Mouse (Mus musculus) layer of hippocampus, adult 9-10 months (tissue): Measurements from ENCODE around the gene Cdc25b.
A peak's percentile ranks its signal among the peaks of the same experiment; 100 is the strongest.

Source experiments
- DNase-seq: peaks from one replicate; pipeline ENCODE4 v3.0.0; 2022; ENCODE audit warnings: low spot score

Cdc25b gene

GRCm38 (mm10) chr2:131190344-131191004 is 3.7 kb downstream of the Cdc25b start:
- no peak for DNase-seq

- DNase-seq: no peak
These were observed 4.2 kb downstream of the Cdc25b start for GRCm38 (mm10) chr2:131191005-131191390.

GRCm38 (mm10) chr2:131196606-131197316 is 10.0 kb downstream of the Cdc25b start:
- DNase-seq: no peak

- no peak for DNase-seq
These were observed 14.0 kb downstream of the Cdc25b start for GRCm38 (mm10) chr2:131200710-131201109.

DNA sequence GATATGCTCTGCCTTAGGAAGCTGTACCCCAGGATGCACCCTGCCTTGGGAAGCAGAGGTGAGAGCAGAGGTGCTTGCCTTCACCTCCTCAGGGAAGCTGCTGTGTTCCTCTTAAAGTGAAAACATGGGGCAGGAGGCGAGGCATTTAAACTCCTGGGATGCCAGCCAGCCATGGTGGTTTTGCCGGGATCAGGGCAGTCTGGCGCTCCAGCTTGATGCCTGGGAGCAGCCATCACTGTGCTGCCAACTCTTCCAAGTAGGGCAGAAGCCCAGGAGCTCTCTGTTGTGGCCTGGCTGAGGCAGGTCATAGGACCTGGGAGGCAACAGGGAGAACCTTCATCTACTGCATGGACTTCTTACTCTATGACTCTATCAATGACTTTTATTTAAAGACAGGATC is 14.5 kb downstream of the Cdc25b start:
- DNase-seq: no peak

- DNase-seq: no peak
These were observed 17.2 kb downstream of the Cdc25b start for GRCm38 (mm10) chr2:131203816-131204409.

DNA sequence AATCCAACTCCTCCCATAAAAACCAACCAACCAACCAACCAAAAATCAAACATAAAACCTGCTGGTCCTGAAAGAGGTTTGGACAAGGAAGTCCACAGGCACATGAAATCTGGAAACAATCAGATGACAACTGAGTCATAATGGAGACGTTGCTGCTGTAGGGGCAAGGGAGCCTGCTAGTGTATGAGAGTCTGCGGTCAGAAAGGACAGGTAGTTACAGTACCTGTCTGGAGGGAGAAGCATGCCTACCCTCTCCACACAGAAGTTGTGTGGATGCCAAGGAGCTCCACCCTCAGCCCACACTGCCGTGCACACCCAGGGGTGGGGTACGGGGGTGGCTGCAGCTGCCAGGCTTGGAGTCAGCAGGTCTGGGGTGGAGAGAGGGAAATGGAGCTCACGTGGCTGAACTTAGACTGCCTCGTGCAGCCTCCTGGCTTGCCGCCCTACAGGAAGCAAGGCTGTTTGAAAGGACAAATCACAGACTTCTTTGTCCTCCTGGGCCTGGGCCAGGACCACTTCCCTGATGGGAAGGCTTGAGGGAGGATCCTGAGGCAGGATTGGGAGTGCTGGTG is 17.7 kb downstream of the Cdc25b start:
- DNase-seq: peak; percentile 69

DNA sequence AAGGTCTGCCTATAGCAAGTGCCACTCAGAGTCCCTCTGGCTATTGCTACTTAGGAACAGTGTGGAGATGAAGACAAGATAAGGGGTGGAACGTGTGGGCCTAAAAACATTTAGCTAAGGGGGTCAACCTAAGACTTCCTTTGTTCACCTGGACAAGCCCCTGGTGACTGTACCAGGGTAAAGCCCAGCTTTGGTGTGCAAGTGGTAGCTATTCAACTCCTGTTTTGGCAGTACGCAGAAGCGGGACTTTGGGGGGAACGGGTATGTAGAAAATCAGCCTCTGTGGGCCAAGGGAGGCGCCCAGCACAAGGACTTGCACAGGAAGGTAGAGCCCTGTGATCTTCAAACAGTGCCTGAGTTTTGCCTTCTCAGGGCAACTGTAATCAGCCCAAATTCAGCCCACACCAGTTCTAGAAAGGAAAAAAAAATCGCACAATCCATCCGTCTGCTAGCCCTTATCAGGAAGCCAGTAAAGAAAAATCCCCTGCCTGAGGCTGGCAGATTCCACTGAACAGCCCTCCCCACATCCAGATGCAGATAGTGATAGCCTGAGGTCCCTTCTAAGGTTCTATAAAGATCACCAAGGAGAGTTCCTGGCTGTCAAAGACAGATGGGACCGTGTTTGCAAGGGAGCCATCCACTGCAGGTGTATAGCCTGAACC is 18.9 kb downstream of the Cdc25b start:
- DNase-seq: no peak

GRCm38 (mm10) chr2:131206778-131207177 is 20.0 kb downstream of the Cdc25b start, which contains the start of gene Ap5s1:
Gene Ap5s1 (plus strand): TSS chr2:131207078.
- DNase-seq: no peak

DNA sequence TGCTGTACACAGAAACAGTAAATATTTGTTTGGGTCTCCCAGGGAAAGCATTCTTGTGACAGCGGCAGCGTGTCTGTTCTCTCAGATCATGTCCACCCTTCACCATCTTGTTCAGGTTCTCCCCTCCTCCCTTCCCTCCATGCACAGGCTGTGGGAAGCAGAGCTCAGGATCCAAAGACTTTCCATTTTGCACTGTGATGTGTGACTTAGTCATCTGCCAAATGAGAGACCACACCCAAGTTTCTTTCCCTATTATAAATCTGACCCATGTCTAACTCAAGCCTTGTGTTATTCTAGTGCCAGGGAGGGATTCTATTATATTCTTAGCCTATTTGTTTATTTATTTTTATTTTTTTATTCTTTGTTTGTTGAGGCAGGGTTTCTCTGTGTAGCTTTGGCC is 21.6 kb downstream of the Cdc25b start:
- no peak for DNase-seq

DNA sequence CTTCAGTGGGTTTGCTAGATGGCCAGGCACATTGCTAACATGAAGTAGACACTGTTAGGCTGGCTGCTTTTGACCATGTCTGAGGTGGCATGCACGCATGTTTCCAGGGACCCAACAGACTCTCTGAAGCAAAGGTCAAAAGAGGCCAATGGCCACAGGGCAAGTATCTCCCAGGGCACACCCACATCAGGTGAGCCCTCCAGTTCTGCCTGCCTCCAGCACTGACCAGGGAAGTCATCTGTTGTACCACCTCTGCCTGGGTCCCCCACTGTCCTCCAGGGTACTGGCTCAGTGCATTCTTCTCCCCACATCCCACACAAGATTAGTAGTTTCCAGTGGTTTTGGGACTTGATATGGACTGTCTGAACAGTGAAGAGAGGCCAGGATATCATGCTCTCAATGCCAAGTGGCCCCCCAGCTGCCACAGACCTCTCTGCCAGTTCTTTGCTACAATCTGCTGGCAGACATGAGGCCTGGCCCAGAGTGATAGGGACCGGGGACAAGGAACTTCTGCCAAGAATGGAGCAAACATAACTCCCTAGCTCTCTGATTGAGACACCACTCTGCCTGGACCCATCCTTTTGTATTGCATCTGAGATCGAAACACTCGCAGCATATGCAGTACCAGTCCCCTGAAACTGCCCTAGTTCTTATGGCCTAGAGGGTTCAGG is 22.5 kb downstream of the Cdc25b start:
- DNase-seq: no peak

- peak; percentile 93 for DNase-seq
These were observed 23.4 kb downstream of the Cdc25b start for GRCm38 (mm10) chr2:131209969-131210792.

DNA sequence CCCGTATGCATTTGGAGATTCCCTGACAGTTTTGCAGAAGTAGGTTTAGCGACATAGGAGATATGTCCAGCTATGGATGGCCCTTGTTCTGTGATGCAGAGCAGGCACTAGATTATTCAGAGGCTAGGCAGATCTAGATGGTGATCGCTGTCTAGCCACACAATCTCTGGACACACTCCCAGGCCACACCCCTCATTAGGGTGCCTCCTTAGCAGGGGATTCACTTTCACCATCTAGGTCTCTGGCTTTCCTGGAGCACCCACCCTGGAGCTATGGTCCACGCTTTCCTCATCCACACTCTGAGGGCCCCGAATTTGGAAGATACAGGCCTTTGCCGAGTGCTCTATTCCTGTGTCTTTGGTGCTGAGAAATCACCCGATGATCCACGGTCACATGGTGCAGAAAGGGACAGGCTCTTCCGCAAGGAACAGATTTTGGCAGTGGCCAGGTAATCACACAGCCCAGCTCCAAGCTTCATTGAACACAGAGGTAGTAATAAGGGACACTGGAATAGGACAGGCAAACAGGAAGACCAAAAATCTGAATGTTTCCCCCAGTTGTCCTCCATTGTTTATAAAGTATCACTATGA is 24.4 kb downstream of the Cdc25b start:
- no peak for DNase-seq

GRCm38 (mm10) chr2:131213773-131214172 is 27.0 kb downstream of the Cdc25b start:
- no peak for DNase-seq

DNA sequence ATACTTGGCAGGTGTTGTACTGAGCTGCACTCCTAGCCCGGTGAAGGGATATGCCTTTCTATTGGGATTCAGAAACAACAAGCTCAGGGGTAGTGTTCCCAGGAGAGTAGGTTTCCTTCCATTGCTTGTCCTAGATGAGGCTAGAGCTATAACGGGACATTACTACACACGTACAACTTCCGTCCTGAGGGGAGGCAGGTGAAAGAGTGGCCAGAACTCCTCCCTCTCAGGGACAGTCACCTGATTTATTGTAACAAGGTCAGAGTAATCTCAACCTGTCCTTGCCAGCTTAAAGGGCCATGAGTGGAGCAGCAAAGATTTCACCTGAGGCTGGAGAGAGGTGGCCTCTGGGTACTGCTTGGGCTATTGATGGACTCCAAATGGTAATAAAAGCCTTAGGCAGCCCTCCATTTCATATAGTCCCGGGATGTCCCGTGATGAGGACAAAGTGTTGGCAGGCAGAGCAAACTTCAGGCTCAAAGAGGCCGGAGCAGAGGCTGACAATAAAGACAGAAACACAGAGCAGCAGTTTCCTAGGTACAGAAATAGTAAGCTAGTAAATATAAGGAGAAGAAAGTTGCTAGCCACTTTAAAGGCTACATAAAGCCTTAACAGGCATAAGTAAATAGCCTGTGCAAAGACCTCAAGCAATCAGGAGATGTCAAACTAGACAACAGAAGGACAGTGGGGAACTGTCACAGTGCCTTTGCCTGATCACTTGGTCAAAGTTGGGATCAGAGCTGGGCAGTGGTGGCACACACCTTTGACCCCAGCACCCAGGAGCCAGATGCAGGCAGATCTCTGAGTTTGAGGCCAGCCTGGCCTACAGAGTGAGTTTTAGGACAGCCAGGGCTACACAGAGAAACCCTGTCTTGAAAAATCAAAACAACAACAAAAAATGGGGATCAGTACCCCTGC is 29.5 kb downstream of the Cdc25b start:
- no peak for DNase-seq

GRCm38 (mm10) chr2:131220030-131220429 is 33.3 kb downstream of the Cdc25b start:
- DNase-seq: no peak

- DNase-seq: no peak
These were observed 35.2 kb downstream of the Cdc25b start for GRCm38 (mm10) chr2:131221853-131222515.

DNA sequence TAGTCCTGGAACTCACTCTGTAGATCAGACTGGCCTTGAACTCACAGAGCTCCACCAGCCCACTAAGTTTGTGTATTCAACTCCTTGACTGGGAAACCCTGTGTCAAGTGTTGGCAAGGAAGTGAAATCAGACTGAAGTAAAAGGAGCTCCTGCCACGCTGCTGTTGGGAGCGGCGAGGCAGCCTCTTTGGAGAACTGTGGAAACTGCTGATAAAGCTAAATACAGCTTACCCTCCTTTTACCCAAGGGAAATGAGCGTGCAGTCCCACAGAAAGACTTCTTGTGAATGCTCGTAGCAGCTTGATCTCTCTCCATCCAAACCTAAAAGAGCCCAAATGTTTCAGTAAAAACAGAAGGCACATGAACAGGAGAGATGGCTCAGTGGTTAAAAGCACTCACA is 35.8 kb downstream of the Cdc25b start:
- no peak for DNase-seq

GRCm38 (mm10) chr2:131223569-131223968 is 36.8 kb downstream of the Cdc25b start:
- no peak for DNase-seq
